Mouse (Mus musculus) layer of hippocampus, adult 18-20 months (tissue): ENCODE data around the gene Acox3. TPM values are rescaled to one million over a fixed set of nuclear protein-coding genes. Genes with fewer than 3 reads are reported as not detected.
"Not testable (repeated sequence)": the region's sequence is repeated elsewhere in the genome, so short reads cannot be mapped to it uniquely, and the experiment has no call there.

Experiments
- DNase-seq, 2 experiments: peaks; one replicate each; pipeline ENCODE4 v3.0.0; 2022; ENCODE audit warnings: low spot score in 2 of 2
- total RNA-seq, 2 experiments: library from RNA; stranded (reverse); gene quantifications; 2 replicates each; pipeline ENCODE4 v1.2.3; 2021

The Acox3 gene
- total RNA-seq, 2 experiments from 2014 or later: 26.5 to 29.4 TPM

DNA sequence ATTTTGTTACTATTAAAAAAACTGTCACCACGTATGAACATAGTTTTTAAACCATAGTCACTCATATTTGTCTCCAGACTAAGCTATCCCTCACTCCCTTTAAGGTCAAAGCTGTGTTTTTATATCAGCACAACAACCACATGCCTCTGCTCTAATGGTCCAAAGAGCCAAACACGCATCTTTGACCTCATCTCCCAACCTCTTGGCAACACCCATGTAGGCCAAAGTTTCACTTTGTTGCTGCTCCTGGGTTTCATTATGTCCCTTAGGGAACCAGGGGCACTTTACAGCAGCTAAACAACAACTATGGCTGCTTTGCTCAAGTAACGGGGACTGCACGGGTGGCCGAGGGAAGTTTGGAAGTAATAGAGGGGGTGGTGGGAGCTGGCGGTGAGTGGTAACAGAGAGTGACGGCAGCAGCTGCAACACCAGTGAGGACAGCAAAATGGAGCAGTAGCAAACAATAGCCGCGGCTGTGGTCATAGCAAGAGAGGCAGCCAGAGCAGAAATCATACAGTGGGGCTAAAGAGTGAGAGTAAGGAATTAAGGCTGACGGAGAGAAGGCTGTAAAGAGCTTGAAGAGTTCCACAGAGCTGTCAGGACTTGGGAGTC lies 6.3 kb upstream of the Acox3 start:
- no peak for DNase-seq

DNA sequence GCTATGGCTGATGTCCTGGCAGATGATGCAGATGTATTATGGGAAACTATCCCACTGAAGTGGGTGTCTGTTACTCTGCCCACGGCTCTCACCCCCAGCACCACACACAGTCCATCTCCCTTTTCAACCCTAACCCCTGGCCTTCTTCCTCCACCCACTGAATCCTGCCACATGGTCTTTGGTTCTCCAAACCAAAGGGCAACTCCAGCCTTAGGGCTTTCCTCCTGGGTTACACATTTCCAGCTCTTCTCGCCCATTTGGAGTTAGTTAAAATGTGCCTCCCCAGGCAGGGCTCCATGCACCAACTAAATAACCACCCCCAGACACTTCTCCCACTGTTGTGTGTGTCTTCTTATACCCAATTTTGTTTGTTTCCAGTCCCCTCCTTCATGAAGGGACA lies 4.4 kb upstream of the Acox3 start:
- no peak for DNase-seq

DNA sequence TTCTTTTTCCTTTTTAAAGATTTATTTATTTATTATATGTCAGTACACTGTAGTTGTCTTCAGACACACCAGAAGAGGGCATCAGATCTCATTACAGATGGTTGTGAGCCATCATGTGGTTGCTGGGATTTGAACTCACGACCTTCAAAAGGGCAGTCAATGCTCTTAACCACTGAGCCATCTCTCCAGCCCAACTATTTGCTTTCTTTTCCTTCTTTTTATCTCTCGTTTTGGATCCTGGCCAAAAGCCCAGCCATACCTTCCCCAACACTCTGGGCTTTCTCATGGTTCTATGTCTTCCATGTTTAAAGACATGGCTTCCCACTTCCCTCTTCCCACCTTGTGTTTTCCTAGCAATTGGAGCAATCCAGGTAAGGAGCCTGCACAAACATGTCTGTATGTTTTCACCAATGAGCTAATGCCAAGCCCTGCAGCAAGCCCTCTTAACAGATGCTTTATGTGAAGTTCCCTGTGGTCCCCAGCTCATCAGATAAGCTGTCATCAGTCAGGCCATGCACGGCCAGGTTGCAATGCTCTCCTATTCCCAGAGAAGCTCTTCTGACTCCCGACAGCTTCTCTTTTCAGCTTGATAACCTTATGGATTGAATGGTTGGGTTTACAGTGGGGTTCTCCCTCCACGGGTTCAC lies 3.5 kb upstream of the Acox3 start:
- DNase-seq: no peak

DNA sequence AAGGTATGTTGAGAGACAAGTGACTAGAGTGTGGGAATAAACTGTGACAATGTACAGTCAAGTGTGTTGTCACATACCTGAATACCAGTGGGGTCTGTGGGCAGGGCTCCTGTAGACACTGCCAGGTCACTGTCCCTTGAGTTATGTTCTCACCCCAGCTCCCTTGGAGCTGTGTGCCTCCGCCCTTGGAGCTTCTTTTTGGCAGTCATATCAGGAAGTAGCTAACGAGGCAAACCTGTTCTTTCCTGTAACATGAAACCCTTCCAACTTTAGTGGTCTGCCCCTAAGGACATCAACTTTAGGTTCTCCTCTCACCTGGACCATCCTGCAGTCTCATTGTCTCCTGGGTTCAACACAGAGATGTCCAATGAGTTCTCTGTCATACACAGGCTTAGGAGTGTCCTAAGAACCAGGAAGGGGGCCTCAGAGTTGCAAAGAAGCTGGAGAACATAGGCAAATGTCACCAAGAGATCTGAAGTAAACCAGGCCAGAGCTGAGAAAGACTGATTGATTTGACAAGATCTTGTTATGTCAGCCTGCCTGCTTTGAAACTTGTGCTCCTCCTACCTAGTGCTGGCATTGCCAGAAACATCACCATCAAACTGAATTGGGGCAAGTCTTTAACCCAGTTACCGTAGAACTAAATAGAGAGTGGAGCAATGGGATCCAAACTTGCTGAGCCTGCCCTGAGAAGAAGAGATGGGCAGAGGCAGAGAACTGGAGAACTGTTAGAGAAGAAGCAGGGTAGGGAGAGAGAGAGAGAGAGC lies 2.5 kb upstream of the Acox3 start:
- no peak for DNase-seq

DNA sequence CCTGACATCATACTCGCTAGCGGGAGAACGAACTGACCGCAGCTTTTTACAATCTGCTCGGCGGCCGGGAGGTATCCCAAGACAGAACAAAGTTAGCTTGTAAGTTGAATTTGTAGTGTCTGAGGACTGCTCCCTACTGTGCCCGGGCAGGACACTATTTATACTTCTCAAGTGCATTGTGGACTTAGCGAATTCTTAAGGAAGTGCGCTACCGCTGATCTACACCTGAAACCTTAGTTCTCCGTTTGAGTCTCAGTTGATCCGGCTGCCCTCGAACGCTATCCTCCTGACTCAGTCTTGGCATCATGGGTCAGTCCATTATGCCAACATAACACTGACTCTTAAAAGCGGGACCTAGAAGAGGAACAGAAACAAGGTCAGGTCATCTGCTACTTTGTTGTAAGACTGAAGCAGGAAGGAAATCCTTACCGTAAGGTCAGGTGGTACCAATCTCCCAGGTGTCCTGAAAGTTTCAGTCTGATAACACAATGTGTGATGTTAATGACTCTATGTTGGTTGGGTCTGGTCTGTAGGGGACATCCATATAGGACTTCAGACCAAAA lies 462 bp downstream of the Acox3 start:
- no peak for DNase-seq

DNA sequence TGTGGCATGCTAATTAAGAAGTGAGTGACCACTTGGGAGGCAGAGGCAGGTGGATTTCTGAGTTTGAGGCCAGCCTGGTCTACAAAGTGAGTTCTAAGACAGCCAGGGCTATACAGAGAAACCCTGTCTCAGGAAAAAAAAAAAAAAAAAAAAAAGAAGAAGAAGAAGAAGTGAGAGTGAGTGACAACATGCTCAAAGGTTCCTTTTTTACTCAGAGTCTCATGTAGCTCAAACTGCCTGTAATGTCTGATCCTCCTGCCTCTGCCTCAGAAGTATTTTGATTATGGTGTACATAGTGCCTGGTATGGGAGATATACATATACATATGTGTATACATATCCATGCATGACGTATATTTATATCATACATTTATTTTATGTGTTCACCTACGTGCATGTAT lies 1.4 kb downstream of the Acox3 start:
- not testable (repeated sequence) for DNase-seq

DNA sequence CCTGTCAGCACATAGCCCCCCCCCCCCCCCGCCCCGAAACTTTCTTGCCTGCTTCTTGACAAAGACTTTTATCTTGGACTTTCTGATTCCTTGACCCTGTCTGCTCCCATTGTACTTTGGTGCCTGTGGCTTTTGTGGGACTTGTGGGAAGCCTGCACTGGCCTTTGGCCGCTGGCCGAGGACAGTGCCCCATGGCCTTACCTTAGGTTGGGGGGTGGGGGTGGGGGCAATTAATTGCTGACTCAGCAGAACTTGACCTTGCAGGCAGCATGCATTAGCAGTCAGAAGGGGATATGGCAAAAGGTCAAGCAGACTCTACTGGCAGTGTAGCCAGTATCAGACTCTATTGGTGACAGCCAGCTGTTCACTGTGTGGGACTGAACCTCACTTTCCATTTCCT lies 8.7 kb downstream of the Acox3 start:
- DNase-seq: no peak

DNA sequence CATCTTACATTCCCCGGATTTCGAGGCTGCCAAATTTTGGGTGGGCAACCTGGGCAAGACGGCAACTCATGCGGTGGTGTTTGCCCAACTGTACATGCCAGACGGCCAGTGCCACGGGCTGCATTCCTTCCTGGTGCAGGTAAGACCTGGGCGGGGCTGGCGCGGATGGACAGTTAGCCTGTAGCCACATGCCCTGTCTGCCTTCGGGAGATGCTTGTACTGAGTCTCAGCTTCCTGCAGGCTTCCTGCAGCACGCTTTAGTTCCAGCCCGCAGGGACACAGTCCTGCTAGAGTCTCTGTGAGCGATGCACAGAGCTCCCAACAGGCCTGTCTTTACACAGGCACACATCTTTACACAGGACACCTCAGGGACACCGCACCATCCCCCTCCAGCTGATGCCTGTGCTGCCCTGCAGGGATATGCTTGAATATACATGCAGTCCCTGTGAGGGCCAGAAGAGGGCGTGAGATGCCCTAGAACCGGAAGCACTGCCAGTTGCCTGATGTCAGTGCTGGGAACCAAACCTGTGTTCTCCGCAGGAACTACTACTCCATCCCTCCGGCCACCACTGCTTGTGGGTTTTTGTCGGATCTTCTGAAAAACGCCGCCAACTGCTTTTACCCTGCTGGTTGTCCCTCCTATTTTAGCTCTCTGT lies 9.4 kb downstream of the Acox3 start:
- DNase-seq: no peak

DNA sequence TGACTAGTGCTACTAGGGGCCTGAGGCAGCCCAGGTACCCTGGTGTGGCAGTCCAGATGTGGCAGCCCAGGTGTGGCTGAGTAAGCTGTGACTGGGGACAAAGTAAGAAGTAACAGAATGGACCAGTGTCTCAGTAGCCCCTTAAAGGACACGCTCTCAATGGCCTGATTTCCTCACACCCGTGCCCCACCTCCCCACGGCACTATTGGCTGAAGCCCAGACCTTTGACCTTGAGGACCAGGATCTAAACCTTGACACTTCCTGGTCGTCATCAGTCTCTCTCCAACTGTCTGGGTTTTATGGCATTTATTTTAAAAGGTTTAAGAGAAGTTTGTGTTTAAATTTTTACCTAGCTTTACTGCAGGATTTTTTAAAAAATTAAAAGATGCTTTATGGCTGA lies 10.0 kb downstream of the Acox3 start:
- DNase-seq: no peak

DNA sequence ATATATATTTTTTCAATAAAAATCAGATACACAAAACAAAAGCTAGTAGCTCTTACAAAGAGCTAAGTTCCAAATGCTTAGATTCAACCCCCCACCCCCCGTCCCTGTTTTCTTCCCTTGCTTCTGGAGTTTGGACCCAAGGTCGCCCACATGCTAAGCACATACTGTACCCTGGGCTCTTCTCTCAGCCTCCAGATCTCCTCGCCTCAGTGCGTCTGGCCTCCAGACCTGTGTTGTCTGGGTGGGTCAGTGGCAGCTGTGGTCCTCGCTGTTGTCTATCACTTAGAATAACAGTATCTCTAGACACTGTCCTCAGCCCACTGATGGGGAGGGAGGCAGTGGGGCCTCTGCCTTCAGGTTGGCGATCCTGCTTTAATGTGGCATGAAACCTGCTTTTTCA lies 10.4 kb downstream of the Acox3 start:
- DNase-seq: no peak

DNA sequence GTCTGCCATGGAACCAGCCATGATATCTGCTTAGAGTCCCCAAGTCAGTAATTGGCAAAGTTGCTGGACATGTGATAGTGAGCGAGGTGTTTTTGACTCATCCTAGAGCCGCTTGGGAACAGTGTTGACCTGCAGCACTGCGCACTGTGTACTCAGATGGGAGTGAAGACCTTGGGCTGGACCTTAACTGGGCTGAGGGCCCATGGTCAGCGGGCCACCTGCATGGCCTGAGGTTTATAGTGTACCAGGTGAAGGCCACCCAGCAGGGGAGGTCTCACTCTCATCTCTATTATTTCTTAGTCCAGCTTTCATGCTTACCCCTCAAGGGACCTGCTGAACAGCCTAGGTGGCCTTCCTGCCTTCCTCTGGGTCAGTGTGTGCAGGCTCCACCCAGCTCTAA lies 11.9 kb downstream of the Acox3 start:
- no peak for DNase-seq

DNA sequence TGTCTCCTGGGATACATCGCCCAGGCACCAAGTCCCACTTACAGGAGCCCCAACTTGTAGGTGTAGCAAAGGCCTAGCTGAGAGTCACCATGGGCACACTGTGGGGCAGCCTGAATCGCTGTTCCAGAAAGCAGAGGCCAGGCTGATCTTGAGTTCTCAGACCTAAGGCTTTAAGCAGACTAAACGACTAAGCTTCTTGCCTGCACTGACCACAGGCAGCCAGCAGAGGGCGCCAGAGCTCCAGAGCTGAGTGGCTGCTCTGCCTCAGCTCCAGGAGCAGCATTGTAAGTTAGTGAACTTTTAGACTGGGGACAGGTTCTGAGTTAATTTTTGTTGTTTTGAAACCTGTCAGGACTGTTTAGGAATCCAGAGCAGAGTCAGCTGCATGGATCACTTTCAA lies 12.9 kb downstream of the Acox3 start:
- peak; percentile 32 to 83 for DNase-seq

DNA sequence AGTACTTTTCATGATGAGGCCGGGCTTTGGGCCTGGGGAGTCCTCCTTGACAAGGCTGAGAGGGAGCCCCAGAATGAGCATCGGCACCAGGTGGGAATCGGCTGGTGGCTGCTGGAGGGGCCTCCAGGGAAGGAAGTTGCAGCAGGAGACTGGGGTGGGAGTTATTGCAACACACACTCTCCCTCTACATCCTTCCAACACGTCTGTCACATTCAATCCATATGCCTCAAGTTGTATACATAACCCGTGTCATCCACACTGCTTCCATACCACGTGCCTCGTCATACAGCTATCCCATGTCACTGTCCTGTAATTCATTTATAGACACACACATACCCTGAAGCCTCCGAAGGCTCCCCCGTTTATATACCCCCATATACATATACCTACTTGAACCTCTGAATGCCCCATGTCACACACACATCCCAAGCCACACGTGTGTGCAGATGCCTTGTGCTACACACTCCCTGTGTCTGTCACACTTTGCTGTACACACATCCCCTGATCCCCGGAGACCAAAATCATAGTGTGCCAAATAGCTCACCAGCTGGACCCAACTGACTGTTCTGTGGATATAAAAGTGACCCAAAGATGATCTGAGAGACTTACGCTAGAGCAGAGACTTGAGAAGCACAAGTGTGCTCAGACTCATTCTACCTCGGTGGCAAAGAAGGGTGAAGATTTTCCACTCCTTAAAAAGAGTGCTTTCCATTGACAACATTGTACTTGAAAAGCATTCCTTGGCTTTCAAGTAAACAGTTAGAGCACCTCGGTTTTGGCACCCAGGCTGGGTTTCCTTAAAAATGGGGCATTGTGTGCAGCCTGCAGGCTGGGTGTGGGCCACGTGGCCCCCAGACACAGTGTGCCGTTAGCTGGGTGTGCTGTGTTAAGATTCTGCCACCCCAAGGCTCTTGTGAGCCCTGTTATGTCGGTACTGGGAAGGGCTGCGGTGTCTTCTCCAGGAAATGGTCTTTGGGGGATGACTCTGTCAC lies 13.6 kb downstream of the Acox3 start:
- DNase-seq: no peak

DNA sequence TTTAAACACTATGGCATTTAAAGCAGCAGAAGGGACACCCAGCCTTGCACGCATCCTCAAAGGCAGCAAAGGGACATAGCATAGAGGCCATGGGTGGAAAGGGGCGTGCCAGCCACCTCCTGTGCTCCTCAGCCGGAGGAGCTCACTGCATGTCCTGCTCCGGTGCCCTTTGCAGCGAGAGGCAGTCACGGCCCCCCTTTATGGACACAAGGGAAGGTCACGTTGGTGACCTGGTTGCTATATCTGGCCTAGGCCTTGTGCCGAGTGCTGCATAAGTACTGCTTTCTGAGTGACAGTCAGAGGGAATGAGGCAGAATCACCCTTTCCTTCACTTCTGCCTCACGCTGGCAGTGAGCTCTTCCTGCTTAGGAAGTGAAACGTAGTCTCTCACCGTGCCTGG lies 17.4 kb downstream of the Acox3 start:
- no peak for DNase-seq

DNA sequence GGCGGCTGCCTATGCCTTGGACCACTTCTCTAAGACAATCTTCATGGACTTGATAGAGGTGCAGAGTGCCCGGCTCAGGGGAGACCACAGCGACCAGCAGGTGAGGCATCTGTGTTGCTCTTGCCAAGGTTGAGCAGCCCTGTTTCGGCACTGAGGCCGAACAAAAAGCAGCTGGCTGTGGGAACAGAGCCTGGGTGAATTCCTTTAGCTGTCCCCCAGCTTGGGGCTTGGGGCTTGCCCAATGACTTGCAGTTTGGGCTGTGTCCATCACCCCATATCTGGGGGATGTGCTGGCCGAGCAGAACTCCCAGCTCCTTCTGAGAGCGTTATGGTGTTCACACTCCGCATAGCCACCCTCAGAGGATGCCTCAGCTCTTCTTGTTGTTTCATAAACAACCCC lies 18.7 kb downstream of the Acox3 start:
- no peak for DNase-seq

DNA sequence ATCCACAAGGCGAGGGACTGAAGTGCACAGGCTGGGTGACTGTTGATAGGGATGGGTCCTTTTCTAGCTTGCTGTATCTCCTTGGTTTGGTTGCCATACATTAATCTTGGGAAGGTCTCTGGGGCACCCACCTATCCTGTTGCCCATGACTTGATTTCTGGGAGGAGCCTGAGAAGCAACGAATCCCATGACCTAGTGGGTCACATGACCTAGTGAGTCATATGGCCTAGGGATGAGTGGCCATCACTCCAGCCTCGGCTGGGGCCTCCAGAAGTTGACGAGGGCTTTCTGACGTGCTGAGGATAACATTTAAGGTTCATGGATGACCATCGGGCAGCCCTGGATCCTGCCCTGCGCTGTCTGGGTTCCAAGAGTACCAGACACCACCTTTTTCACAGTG lies 22.5 kb downstream of the Acox3 start:
- DNase-seq: no peak

DNA sequence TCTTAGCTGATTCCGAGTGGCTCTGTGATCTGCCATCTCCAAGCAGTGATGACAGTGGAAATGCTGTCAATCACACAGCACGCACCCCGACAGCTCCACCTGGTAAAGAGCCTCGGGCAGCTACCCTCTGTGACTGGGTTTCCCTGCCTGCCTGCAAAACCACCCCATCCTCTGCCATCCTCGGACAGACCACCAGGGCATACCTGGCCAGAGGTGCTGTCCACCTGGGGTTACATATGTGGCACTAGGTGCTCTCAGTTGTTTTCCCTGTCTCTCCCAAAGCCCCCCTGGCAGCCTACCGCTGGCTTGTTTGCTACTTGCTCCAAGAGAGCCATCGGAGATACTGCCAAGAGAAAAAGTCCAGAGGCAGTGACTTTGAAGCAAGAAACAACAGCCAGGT lies 24.0 kb downstream of the Acox3 start:
- DNase-seq: no peak

DNA sequence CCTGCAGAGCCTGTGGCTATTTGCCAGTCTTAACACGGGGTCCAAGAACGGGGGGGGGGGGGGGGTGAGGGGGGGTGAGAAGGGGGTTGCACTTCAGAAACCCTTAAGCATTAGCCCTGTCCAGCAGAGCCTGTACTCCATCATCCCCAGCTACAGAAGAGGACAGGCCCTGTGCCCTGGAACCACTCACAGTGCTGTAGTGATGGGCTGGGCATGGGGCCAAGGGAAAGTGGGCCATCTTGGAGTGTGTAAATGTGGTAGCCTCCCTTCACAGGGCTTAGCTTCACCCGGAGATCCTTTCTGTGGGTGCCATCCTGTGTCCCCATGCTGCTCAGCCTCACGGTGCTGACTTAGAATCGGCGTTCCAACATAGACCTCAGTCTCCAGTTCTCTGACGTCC lies 24.9 kb downstream of the Acox3 start:
- DNase-seq: no peak

DNA sequence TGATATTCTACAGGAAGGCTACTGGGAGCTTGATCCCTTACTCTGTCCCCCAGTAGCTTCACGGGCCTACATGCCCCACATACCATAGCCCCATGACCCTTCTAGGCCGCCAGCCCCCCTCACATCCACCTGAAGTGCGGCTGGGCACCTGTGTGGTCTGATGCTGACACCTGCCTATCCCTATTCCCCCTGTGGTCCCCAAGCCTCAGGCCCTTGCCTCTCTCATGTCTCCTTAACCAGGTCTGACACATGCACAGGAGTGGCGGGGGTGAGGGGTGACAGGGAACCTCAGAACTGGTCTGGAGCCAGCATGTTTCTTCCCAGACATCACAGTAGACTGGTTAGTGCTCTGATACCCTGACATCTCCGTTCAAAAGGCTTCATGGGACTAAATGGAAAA lies 25.7 kb downstream of the Acox3 start:
- no peak for DNase-seq

DNA sequence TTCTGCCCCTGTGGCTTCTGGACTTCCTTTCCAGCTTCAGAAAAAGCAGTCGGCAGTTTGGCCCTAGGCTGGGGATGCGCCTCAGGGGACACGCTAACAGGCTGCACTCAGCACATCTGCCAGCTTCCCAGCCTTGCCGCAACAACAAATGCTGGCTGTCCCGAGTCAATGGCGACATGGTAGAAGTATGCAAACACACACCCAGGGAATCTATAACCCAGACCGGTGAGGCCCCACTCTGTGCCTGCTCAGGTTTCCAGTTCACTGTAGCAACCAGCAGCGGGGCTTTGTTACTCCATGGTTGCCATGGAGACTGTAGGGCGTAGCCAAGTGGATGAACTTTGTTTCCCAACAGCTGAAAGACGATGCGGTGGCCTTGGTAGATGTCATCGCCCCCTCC lies 26.5 kb downstream of the Acox3 start:
- DNase-seq: no peak

DNA sequence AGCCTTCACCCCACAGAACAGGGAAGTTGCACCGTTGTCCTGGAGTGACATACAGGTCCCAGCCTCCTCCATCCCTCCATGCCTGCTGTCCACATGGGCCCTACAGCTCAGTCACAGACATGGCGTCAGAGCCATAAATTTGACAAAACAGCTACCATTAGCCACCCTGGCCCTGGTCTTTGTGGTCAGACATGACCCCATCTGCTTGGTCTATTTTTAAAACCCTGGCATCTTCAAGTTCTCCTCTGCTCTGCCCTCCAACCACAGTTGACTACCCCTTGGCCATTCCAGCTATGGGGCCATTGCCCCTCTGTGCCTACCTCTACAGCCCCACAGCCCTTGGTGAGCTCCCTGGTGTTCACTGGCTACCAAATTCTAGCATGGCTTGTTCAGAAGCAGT lies 27.1 kb downstream of the Acox3 start:
- DNase-seq: no peak
